Mouse (Mus musculus) splenic B cell, adult 2 months (primary cell): Measurements from ENCODE around the gene Plekhs1.
"Not testable (repeated sequence)": the region's sequence is repeated elsewhere in the genome, so short reads cannot be mapped to it uniquely, and the experiment has no call there.

Experiments used
- DNase-seq: peaks from one replicate; pipeline ENCODE4 v3.0.0-alpha.2; 2011; ENCODE audit warnings: low read depth, low spot score
- H3K27me3 ChIP-seq: 2 replicates; pipeline ENCODE4 v1.6.1; 2012; ENCODE audit warnings: mild to moderate bottlenecking, low read length, moderate library complexity, mixed read lengths; ENCODE audit not compliant: control insufficient read depth, poor library complexity, insufficient read depth, severe bottlenecking
- H3K36me3 ChIP-seq: 2 replicates; pipeline ENCODE4 v1.6.1; 2012; ENCODE audit warnings: mild to moderate bottlenecking, low read length, moderate library complexity, mixed read lengths; ENCODE audit not compliant: control insufficient read depth, poor library complexity, insufficient read depth, severe bottlenecking

The Plekhs1 gene

GRCm38 (mm10) chr19:56530529-56530928, 69.1 kb downstream of the Plekhs1 start:
- H3K36me3 ChIP-seq, H3K27me3 ChIP-seq, DNase-seq: not testable (repeated sequence)

- H3K27me3 ChIP-seq, result peaks cover 6% of the 10 kb centered on the region
- no peak for DNase-seq
- H3K36me3 ChIP-seq, result no peaks in the 10 kb centered on the region
These were observed 69.8 kb downstream of the Plekhs1 start for GRCm38 (mm10) chr19:56531251-56531650.

GRCm38 (mm10) chr19:56533291-56534071, 72.0 kb downstream of the Plekhs1 start:
- no peaks in the 10 kb centered on the region for H3K36me3 ChIP-seq
- H3K27me3 ChIP-seq, result peaks cover 6% of the 10 kb centered on the region
- no peak for DNase-seq

- no peaks in the 10 kb centered on the region for H3K36me3 ChIP-seq
- no peak for DNase-seq
- H3K27me3 ChIP-seq, result peaks cover 6% of the 10 kb centered on the region
These were observed 72.9 kb downstream of the Plekhs1 start for GRCm38 (mm10) chr19:56534337-56534736.

- H3K36me3 ChIP-seq, result no peaks in the 10 kb centered on the region
- peaks cover 6% of the 10 kb centered on the region for H3K27me3 ChIP-seq
- DNase-seq, result no peak
These were observed 73.6 kb downstream of the Plekhs1 start for GRCm38 (mm10) chr19:56535064-56535463.

DNA sequence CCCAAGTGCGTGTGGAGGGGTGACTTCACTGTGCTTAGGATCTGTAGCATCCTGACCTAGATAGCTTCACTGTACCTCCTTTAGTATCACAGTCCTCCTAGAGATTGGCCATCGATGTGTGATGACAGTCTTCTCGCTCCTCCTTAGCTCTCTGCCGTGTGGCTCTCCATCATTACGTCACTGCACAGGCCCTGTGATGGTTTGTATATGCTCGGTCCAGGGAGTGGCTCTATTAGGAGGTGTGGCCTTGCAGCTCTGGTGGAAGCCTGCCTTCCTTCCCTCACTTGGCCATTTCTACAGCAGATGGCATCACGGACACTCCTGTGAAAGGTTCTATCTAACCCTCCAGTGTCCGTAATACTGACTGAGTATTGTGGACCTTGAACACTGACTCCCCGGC, 74.3 kb downstream of the Plekhs1 start:
- no peaks in the 10 kb centered on the region for H3K36me3 ChIP-seq
- H3K27me3 ChIP-seq, result peaks cover 6% of the 10 kb centered on the region
- DNase-seq, result no peak
